Mouse (Mus musculus) heart, adult 2 months (tissue): Measurements from ENCODE around the gene Sema5a. TPM values are rescaled to one million over a fixed set of nuclear protein-coding genes. Genes with fewer than 3 reads are reported as not detected.

Experiments used
- DNase-seq, 2 experiments: peaks; one replicate each; pipeline ENCODE4 v3.0.0; 2021
- H3K27ac ChIP-seq: fragments of 200-600 bp; 2 replicates; pipeline ENCODE4 v1.8.1; 2022
- H3K27me3 ChIP-seq: fragments of 200-500 bp; 2 replicates; pipeline ENCODE4 v1.6.1; 2012; ENCODE audit warnings: mild to moderate bottlenecking, low read length, inconsistent platforms, mixed read lengths; ENCODE audit not compliant: control insufficient read depth, insufficient read depth
- H3K36me3 ChIP-seq: fragments of 200-500 bp; 2 replicates; pipeline ENCODE4 v1.6.1; 2012; ENCODE audit warnings: low read length, inconsistent platforms; ENCODE audit not compliant: control insufficient read depth, insufficient read depth
- H3K4me1 ChIP-seq: fragments of 200-500 bp; 2 replicates; pipeline ENCODE4 v1.6.1; 2011; ENCODE audit warnings: low read length; ENCODE audit not compliant: control insufficient read depth, insufficient read depth
- H3K4me3 ChIP-seq: fragments of 200-600 bp; 2 replicates; pipeline ENCODE4 v1.8.1; 2022
- H3K79me2 ChIP-seq: fragments of 200-500 bp; replicated peaks from 2 replicates; pipeline ENCODE4 v1.6.1; 2012; ENCODE audit warnings: mild to moderate bottlenecking, inconsistent platforms, low read length, moderate library complexity, mixed read lengths; ENCODE audit not compliant: control insufficient read depth, insufficient read depth
- H3K9ac ChIP-seq: fragments of 200-500 bp; 2 replicates; pipeline ENCODE4 v1.6.1; 2012; ENCODE audit warnings: low read depth, mild to moderate bottlenecking, control low read depth, inconsistent platforms, low read length, mixed read lengths
- CTCF ChIP-seq: fragments of 200-600 bp; IDR thresholded peaks from 2 replicates; pipeline ENCODE4 v1.8.1; 2022; ENCODE audit warnings: antibody characterized with exemption, mild to moderate bottlenecking, moderate library complexity
- EP300 ChIP-seq: fragments of 200-500 bp; IDR thresholded peaks from 2 replicates; pipeline ENCODE4 v1.6.1; 2011; ENCODE audit warnings: low read depth, low read length, control low read depth; ENCODE audit not compliant: insufficient read depth
- POLR2A ChIP-seq: fragments of 200-500 bp; IDR thresholded peaks from 2 replicates; pipeline ENCODE4 v1.6.1; 2011; ENCODE audit warnings: mild to moderate bottlenecking, low read depth, low read length, control low read depth; ENCODE audit not compliant: insufficient read depth
- WGBS: fragments of 180-500 bp; shearing (Covaris S2); methylation state at CpG from one replicate; pipeline ENCODE4 v1.1.7; 2018; 5-methylcytosine and 5-hydroxymethylcytosine counted together
- intact Hi-C: fragments of 180-260 bp; cut with DNase I; formaldehyde crosslinking; loops from one replicate; pipeline ENCODE4 v1.15.1; 2025
- polyA plus RNA-seq: library from polyadenylated mRNA; depleted of rRNA; stranded (reverse); fragments of >200 nt; gene quantifications from 2 replicates; pipeline ENCODE4 v1.2.3, GENCODE M21; 2012
- total RNA-seq, 2 experiments: library from RNA; stranded (reverse); gene quantifications; 2 replicates each; pipeline ENCODE4 v1.2.3; 2021

Gene Sema5a
- total and polyA plus RNA-seq, 3 experiments = 1.8 to 10.6 (median 7.9) TPM

DNA sequence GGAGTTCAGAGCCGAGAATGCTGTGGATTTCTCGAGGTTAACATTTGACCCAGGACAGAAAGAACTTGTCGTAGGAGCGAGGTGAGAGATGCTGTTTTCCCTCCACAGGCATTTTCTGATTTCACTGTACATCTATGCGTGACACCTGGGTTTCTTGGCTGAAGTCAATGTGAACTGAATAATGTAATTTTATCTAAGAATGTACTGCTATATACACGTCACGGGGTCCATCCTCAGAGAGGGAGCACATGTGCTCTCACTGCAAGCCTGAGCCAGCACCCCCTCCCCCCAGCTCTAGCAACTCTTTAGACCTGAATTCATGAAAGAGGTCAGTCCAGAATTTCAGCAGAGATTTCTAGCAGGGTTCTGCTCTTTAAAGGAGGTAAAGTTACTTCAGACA, 215.6 kb downstream of the Sema5a start:
- DNase-seq = no peak
- TF ChIP-seq EP300 (no peak), CTCF (no peak), POLR2A (no peak)
- Histone ChIP-seq H3K27ac (no peak overlapping the region), H3K4me1 (no peaks in the 10 kb centered on the region), H3K36me3 (no peaks in the 10 kb centered on the region), H3K9ac (no peak overlapping the region), H3K27me3 (no peaks in the 10 kb centered on the region), H3K4me3 (no peak overlapping the region), H3K79me2 (no peaks in the 10 kb centered on the region)
- 85% methylated on average over 7 of the region's 7 CpGs for WGBS
- intact Hi-C loops = no loop called here

DNA sequence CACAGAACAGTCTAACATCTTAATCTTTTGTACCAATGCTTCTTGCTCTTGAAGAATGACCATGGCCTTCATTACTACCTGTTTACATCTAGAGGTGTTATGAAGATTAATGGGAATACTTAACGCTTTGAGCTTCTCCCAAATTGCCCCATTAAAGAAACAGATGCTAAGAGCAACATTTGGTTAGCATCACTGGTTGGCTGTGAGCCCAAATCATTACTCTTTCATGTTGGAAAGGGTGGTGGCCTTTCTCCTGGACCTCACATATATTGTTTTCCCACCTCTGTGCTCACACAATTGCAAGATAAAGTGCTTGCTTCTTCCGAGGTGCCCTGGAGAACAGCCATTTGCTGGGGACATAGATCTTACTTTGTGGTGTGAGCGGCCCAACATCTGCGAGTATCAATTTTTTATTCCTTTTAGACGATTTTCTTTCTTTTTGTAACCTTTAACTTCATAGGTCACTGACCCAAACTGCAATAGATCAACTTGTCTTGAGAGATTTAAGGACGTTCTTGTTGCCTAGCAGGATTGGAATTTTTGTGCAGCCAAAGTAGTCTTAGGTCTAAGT, 227.0 kb downstream of the Sema5a start:
- WGBS = 64% methylated on average over 6 of the region's 6 CpGs
- intact Hi-C loops = no loop called here
- Histone ChIP-seq H3K36me3 (no peaks in the 10 kb centered on the region), H3K27me3 (no peaks in the 10 kb centered on the region), H3K79me2 (no peaks in the 10 kb centered on the region), H3K4me1 (no peaks in the 10 kb centered on the region), H3K27ac (no peak overlapping the region), H3K4me3 (no peak overlapping the region), H3K9ac (no peak overlapping the region)
- no peak for DNase-seq
- no peak for TF ChIP-seq POLR2A

DNA sequence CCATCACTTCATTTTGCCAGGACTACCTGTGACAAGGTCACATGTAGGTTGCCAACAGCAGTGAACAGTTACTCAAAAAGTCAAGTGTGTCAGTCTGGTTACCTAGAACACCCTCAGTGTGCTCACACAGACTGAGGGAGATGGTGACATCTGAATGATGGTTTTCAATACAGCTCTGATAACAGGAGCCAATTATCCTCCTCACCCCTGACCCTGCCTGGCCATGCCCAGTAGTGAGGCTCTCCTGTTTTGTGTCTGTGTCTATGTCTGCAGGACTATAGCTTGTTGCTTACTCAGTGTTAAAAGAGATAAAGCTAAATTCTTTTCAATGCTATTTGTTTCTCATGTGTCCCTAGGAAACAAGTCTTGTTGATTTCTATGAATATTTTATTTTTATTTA, 236.1 kb downstream of the Sema5a start:
- Histone ChIP-seq H3K4me3 (no peak overlapping the region), H3K27me3 (no peaks in the 10 kb centered on the region), H3K9ac (no peak overlapping the region), H3K36me3 (no peaks in the 10 kb centered on the region), H3K79me2 (no peaks in the 10 kb centered on the region), H3K4me1 (no peaks in the 10 kb centered on the region), H3K27ac (no peak overlapping the region)
- intact Hi-C loops = no loop called here
- TF ChIP-seq EP300 (no peak), CTCF (no peak), POLR2A (no peak)
- DNase-seq = no peak

DNA sequence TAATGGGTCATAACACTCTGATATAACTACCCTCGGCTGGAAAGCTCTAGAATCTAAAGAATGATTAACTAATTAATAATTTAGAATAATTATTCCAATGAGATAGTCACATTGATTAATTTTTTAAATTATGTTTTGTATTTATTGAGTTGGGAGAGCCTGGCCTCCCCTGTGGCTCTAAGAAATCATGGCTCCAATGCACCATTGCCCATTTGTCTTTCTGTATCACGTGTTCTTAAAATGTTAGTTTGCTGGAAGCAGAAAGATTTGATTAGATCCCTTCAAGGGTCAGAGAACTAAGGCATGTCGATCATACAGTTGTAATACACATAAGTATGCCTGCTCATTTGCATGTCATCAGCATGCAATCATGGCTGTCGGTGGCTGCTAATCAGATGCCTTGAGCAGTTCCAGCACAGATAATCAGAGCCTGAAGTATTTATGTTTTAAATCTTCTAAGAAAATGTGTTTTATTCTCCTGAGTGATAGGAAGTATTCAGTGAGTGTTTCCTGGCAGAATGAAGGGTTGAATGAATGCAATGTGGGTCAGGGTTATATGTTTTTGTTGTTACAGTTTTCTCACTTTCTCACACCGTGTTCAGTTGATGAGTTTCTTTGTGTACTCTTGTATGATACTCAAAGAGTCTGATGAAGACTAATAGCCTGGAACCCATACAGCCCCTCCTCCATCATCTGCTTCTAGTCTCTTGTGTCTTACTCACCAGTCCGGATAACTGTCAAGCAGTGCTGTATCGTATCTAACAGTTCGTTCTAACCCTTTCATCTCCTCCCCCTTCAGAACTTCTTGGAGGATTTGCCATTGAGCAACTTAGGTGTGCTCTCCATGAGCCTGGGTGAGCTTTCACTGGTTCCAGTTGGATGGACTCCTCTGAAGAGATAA, 240.7 kb downstream of the Sema5a start:
- Histone ChIP-seq H3K27me3 (no peaks in the 10 kb centered on the region), H3K27ac (no peak overlapping the region), H3K4me1 (no peaks in the 10 kb centered on the region), H3K9ac (no peak overlapping the region), H3K79me2 (no peaks in the 10 kb centered on the region), H3K4me3 (no peak overlapping the region), H3K36me3 (no peaks in the 10 kb centered on the region)
- intact Hi-C loops = no loop called here
- DNase-seq = no peak
- WGBS = 87% methylated on average over 8 of the region's 8 CpGs
- TF ChIP-seq EP300 = no peak
- TF ChIP-seq POLR2A = no peak
- TF ChIP-seq CTCF = no peak

DNA sequence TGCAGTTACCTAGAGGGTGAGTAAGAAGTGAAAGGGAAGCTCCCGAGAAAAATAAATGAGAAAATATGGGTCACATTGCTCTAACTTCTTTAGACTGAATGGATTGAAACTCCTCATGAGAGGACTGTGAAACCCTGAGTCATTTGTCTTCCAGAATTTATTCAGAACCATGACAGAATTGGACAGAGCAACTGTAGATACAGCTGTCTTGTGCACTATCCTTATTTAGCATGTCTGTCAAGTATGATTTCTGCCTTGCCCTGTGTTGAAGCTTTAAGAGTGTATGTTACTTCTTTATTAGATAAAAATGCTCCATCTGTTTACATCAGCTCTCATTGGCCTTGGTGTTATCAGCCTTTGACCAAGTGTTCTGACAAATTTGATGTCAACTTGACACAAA, 243.4 kb downstream of the Sema5a start:
- Histone ChIP-seq H3K4me1 (no peaks in the 10 kb centered on the region), H3K9ac (no peak overlapping the region), H3K79me2 (no peaks in the 10 kb centered on the region), H3K27me3 (no peaks in the 10 kb centered on the region), H3K36me3 (no peaks in the 10 kb centered on the region), H3K4me3 (no peak overlapping the region), H3K27ac (no peak overlapping the region)
- TF ChIP-seq EP300 (no peak), CTCF (no peak), POLR2A (no peak)
- intact Hi-C loops = no loop called here
- WGBS = 49% methylated on average over 1 of the region's 1 CpGs
- no peak for DNase-seq

DNA sequence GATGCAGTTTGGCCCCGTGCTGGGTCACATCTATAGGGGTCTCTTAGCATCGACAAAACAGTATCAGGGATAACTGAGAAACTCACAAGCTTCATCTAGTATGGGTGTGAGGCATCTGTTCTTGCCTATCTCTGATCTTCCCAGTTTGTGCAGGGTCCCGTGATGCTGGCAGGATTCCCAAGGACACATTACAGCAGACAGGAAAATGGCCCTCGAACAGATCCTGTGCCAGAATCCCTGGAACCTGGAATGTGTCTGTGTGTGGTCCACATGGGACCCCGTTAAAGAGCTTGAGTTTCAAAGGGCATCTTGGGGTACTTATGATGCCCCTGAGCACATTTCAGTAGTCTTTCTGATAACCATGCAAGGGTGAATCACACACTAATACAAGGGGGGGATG, 249.6 kb downstream of the Sema5a start:
- Histone ChIP-seq H3K4me1 (no peaks in the 10 kb centered on the region; the same call in 1 of the 2 replicates), H3K79me2 (no peaks in the 10 kb centered on the region), H3K4me3 (no peak overlapping the region), H3K9ac (no peak overlapping the region), H3K27me3 (no peaks in the 10 kb centered on the region), H3K27ac (no peak overlapping the region), H3K36me3 (no peaks in the 10 kb centered on the region)
- no peak for DNase-seq
- intact Hi-C loops = no loop called here
- WGBS = 37% methylated on average over 5 of the region's 5 CpGs
- no peak for TF ChIP-seq CTCF
- no peak for TF ChIP-seq EP300
- no peak for TF ChIP-seq POLR2A
